Comparison of ENCODE assay signal across 8 mouse cellular contexts in the genomic region with DNA sequence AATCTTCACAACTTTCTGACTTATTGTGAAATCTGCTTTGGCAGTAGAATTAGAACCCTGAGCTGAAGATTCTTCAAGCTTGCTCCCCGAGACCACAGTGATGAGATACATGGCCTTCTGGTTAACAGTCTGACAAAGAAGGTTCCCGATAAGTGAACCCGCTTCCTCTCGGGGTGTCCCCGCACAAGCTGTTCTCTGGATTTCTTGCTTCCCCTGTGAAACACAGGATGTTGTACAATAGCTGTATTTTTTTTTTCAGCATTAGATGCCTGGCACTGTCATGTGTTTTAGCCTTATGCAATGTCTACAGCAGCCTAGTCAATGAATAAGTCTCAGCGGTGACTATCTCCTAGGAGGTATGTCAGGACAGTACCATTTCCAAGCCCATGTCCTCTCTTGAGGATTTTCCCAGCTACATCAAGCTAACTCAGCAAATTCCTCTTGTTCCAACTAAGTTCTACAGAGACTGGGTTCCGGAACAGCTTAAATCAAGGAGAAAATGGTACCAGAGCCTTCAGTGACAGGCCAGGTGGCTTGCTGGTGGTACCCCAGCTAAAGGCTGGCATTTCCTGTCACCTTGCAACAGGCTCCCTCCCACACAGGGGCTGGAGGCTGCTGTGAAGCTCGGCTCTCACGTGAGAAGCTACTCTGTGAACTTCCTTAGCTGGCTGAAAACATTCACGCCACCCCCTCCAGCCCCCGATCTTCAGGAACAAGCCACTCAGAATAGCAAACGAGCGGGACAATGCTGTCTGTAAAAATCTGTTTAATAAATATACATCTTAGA. TPM values are rescaled to one million over a fixed set of nuclear protein-coding genes. Genes with fewer than 3 reads are reported as not detected.
DNase-seq lines count a peak whose midpoint lies in the region; ATAC-seq lines count a peak whose summit lies in the region.
"Had no signal": no experiment of that assay in that cellular context is flagged by ENCODE, and none has a peak within 500 bp of the region (broad histone marks: within the 10 kb centered on the region; RNA-seq: fewer than 3 reads in every experiment).

No protein-coding gene starts in this region.

- H3K9ac ChIP-seq in liver, embryonic 11.5 days (ENCODE audit: low read depth, low read length) = no peak overlapping the region
- H3K9ac ChIP-seq in liver, embryonic 16.5 days (ENCODE audit: low read depth, low read length) = no peak overlapping the region
- H3K9ac ChIP-seq: midbrain, embryonic 15.5 days had no signal

- H3K36me3 ChIP-seq in liver, embryonic 11.5 days (ENCODE audit: control insufficient read depth, insufficient read depth, low read length) = peaks cover 7% of the 10 kb centered on the region; the same call in 1 of the 2 replicates
- peaks cover 11% of the 10 kb centered on the region for H3K36me3 ChIP-seq in liver, embryonic 16.5 days (ENCODE audit: control insufficient read depth, insufficient read depth)

- 73% methylated on average over 13 of the region's 13 CpGs for WGBS in liver, embryonic 11.5 days
- 49% methylated on average over 13 of the region's 13 CpGs for WGBS in liver, embryonic 16.5 days (ENCODE audit: insufficient replicate concordance)

- no peak overlapping the region for H3K4me3 ChIP-seq in liver, embryonic 11.5 days (ENCODE audit: low read depth, low read length)
- H3K4me3 ChIP-seq in brown adipose tissue, adult 24 weeks (ENCODE audit: insufficient read depth, low read depth, low read length) = peak overlapping the region; percentile 30
- no peak overlapping the region for H3K4me3 ChIP-seq in liver, embryonic 16.5 days (ENCODE audit: low read depth, low read length)
- H3K4me3 ChIP-seq: midbrain, embryonic 15.5 days had no signal

- H3K9me3 ChIP-seq in liver, embryonic 11.5 days (ENCODE audit: control insufficient read depth, low read length) = no peaks in the 10 kb centered on the region
- no peaks in the 10 kb centered on the region for H3K9me3 ChIP-seq in liver, embryonic 16.5 days (replicated peaks; ENCODE audit: control insufficient read depth, low read length)
- H3K9me3 ChIP-seq: midbrain, embryonic 15.5 days had no signal

- peak; percentile 10 for DNase-seq in liver
- DNase-seq in liver, embryonic 11.5 days (ENCODE audit: low spot score) = no peak
- DNase-seq in thymus, postnatal 0 days (ENCODE audit: low spot score) = peak; percentile 85
- DNase-seq in right cerebral cortex, postnatal 4 days = no peak
- DNase-seq in right cerebral cortex, postnatal 25 days = no peak

- peaks cover 14% of the 10 kb centered on the region for H3K4me1 ChIP-seq in liver, embryonic 11.5 days (replicated peaks; ENCODE audit: control insufficient read depth, insufficient read depth, low read length)
- peaks cover 32% of the 10 kb centered on the region for H3K4me1 ChIP-seq in brown adipose tissue, adult 24 weeks (ENCODE audit: control insufficient read depth, insufficient read depth, insufficient read length, low read length)
- peaks cover 23% of the 10 kb centered on the region for H3K4me1 ChIP-seq in liver, embryonic 16.5 days (ENCODE audit: control insufficient read depth, low read depth, low read length)

- no peaks in the 10 kb centered on the region for H3K27me3 ChIP-seq in liver, embryonic 11.5 days (replicated peaks; ENCODE audit: control insufficient read depth, insufficient read depth, low read length)
- 0 out of 2 replicates have a peak, but pooled peaks cover under 1% of the 10 kb centered on the region for H3K27me3 ChIP-seq in liver, embryonic 16.5 days (ENCODE audit: control insufficient read depth, insufficient read depth, low read depth, low read length)
- H3K27me3 ChIP-seq: midbrain, embryonic 15.5 days had no signal

- H3K27ac ChIP-seq in liver, embryonic 11.5 days (ENCODE audit: low read depth, low read length) = no peak overlapping the region
- peak overlapping the region; percentile 80 for H3K27ac ChIP-seq in brown adipose tissue, adult 24 weeks (replicated peaks; ENCODE audit: low read depth, low read length)
- peak overlapping the region; percentile 68 for H3K27ac ChIP-seq in liver, embryonic 16.5 days (ENCODE audit: low read length)
- H3K27ac ChIP-seq: midbrain, embryonic 15.5 days had no signal

- H3K4me2 ChIP-seq in liver, embryonic 11.5 days = no peak overlapping the region
- no peak overlapping the region for H3K4me2 ChIP-seq in liver, embryonic 16.5 days (ENCODE audit: low read depth, low read length)
- H3K4me2 ChIP-seq: midbrain, embryonic 15.5 days had no signal

- ATAC-seq in liver, embryonic 11.5 days (replicated peaks; ENCODE audit: low FRiP score) = no peak
- no peak for ATAC-seq in liver, embryonic 16.5 days (ENCODE audit: low read depth)
- ATAC-seq: midbrain, embryonic 15.5 days had no signal

RNA-seq across cellular contexts. Expression of gene Nfkbia, which starts 3.6 kb away (rescaled TPM):
- polyA plus RNA-seq in liver, embryonic 11.5 days (2014; fragmentation: Nextera tagmentation; extraction: Ambion mirVana) = 25.8 TPM in 2 replicates
- polyA plus RNA-seq in brown adipose tissue, adult 24 weeks (2012; ENCODE audit: insufficient read depth, insufficient read length, missing spikeins) = 29.4 and 35.2 TPM in 2 replicates
- 19.8 and 24.5 TPM in 2 replicates for polyA plus RNA-seq in liver, embryonic 16.5 days (2015; fragmentation: Nextera tagmentation; extraction: Ambion mirVana)
- 296 and 339 TPM in 2 replicates for polyA plus RNA-seq in thymus, postnatal 0 days (2015; fragmentation: Nextera tagmentation; extraction: Ambion mirVana)

Comparison
In these comparisons a context has a peak if more than half of its experiments do, and no peak if none do; other contexts are left out.
1. DNase-seq: peak in liver (single experiment) and thymus, postnatal 0 days (single experiment); none in liver, embryonic 11.5 days (single experiment), right cerebral cortex, postnatal 4 days (single experiment) and right cerebral cortex, postnatal 25 days (single experiment).